Mouse (Mus musculus) heart, postnatal 0 days (tissue): Measurements from ENCODE around the gene Amotl2. TPM values are rescaled to one million over a fixed set of nuclear protein-coding genes. Genes with fewer than 3 reads are reported as not detected.

Source experiments
- ATAC-seq: fragments of 200-750 bp; cut with Nextera tagmentation; 2 replicates; pipeline ENCODE4 v1.8.0; 2017; ENCODE audit warnings: low read depth, moderate number of reproducible peaks, moderate library complexity; ENCODE audit not compliant: insufficient read depth
- DNase-seq: peaks from one replicate; pipeline ENCODE4 v3.0.0-alpha.2; 2016; ENCODE audit warnings: low spot score
- H3K27ac ChIP-seq: fragments of 300-500 bp; sonication (generic); 2 replicates; pipeline ENCODE4 v1.5.1; 2014; ENCODE audit warnings: low read depth, mild to moderate bottlenecking
- H3K27me3 ChIP-seq: fragments of 300-500 bp; sonication (generic); 2 replicates; pipeline ENCODE4 v1.6.1; 2014; ENCODE audit warnings: low read length, mixed read lengths; ENCODE audit not compliant: control insufficient read depth, insufficient read depth
- H3K36me3 ChIP-seq: fragments of 300-500 bp; sonication (generic); replicated peaks from 2 replicates; pipeline ENCODE4 v1.6.1; 2014; ENCODE audit warnings: low read length, mixed read lengths; ENCODE audit not compliant: control insufficient read depth, insufficient read depth
- H3K4me1 ChIP-seq: fragments of 300-500 bp; sonication (generic); 2 replicates; pipeline ENCODE4 v1.6.1; 2014; ENCODE audit warnings: antibody characterized with exemption; ENCODE audit not compliant: control insufficient read depth, insufficient read depth
- H3K4me2 ChIP-seq: fragments of 300-500 bp; sonication (generic); 2 replicates; pipeline ENCODE4 v1.6.1; 2014; ENCODE audit warnings: low read depth, mild to moderate bottlenecking, low read length, moderate library complexity
- H3K4me3 ChIP-seq: fragments of 300-500 bp; sonication (generic); 2 replicates; pipeline ENCODE4 v1.5.1; 2014; ENCODE audit warnings: low read depth, low read length
- H3K9ac ChIP-seq: fragments of 300-500 bp; sonication (generic); replicated peaks from 2 replicates; pipeline ENCODE4 v1.6.1; 2014; ENCODE audit warnings: low read depth, low read length, mixed read lengths
- H3K9me3 ChIP-seq: fragments of 300-500 bp; sonication (generic); replicated peaks from 2 replicates; pipeline ENCODE4 v1.6.1; 2016; ENCODE audit warnings: low read length; ENCODE audit not compliant: control insufficient read depth
- CTCF ChIP-seq: IDR thresholded peaks from 2 replicates; pipeline ENCODE4 v1.5.1; 2016; ENCODE audit warnings: antibody characterized with exemption, control low read depth, low read depth
- EP300 ChIP-seq: IDR thresholded peaks from 2 replicates; pipeline ENCODE4 v1.6.1; 2016; ENCODE audit warnings: antibody characterized with exemption, low read depth
- WGBS: fragments of 180-500 bp; shearing (Covaris S2); extraction: QIAGEN DNeasy Blood & Tissue Kit; methylation state at CpG from one replicate; pipeline ENCODE4 v1.1.7; 2014; 5-methylcytosine and 5-hydroxymethylcytosine counted together
- polyA plus RNA-seq: library from polyadenylated mRNA; unstranded; fragments of >200 nt; fragmentation: Nextera tagmentation; extraction: Ambion mirVana; gene quantifications from 2 replicates; pipeline ENCODE4 v1.2.1, GENCODE M21; 2015
- total RNA-seq: library from RNA; depleted of rRNA; stranded (reverse); fragments of >200 nt; gene quantifications from 2 replicates; pipeline ENCODE4 v1.2.3, GENCODE M21; 2014; ENCODE audit warnings: low replicate concordance

The Amotl2 gene
- total and polyA plus RNA-seq, 2 experiments from 2014 or later = 25.3 to 115 TPM

GRCm38 (mm10) chr9:102731044-102731471 is 14.6 kb downstream of the Amotl2 start:
- TF ChIP-seq CTCF (no peak), EP300 (no peak)
- Histone ChIP-seq H3K27me3 (no peaks in the 10 kb centered on the region), H3K4me1 (peaks cover 27% of the 10 kb centered on the region), H3K4me2 (no peak overlapping the region), H3K27ac (peak overlapping the region; percentile 44; the same call in 1 of the 2 replicates), H3K36me3 (peaks cover 74% of the 10 kb centered on the region), H3K9ac (no peak overlapping the region), H3K9me3 (no peaks in the 10 kb centered on the region), H3K4me3 (no peak overlapping the region)
- no peak for DNase-seq
- 56% methylated on average over 7 of the region's 7 CpGs for WGBS
- ATAC-seq = no peak

- peak overlapping the region; percentile 44 for H3K27ac ChIP-seq
- H3K36me3 ChIP-seq = peaks cover 73% of the 10 kb centered on the region
- peaks cover 23% of the 10 kb centered on the region for H3K4me1 ChIP-seq
- 68% methylated on average over 10 of the region's 10 CpGs for WGBS
- DNase-seq = no peak
- no peak for ATAC-seq
- TF ChIP-seq CTCF = no peak
- TF ChIP-seq EP300 = no peak
- H3K9ac ChIP-seq = no peak overlapping the region
- no peak overlapping the region for H3K4me2 ChIP-seq
- no peaks in the 10 kb centered on the region for H3K27me3 ChIP-seq
- no peaks in the 10 kb centered on the region for H3K9me3 ChIP-seq
- no peak overlapping the region for H3K4me3 ChIP-seq
Observed at GRCm38 (mm10) chr9:102731574-102732175, 15.2 kb downstream of the Amotl2 start.

- ATAC-seq (no peak), DNase-seq (no peak)
- no peaks in the 10 kb centered on the region for H3K9me3 ChIP-seq
- no peak overlapping the region for H3K4me3 ChIP-seq
- TF ChIP-seq CTCF = no peak
- TF ChIP-seq EP300 = no peak
- H3K9ac ChIP-seq = no peak overlapping the region
- no peaks in the 10 kb centered on the region for H3K27me3 ChIP-seq
- 61% methylated on average over 5 of the region's 5 CpGs for WGBS
- H3K27ac ChIP-seq = peak overlapping the region; percentile 2; the same call in 1 of the 2 replicates
- peaks cover 16% of the 10 kb centered on the region; the same call in 1 of the 2 replicates for H3K4me1 ChIP-seq
- H3K36me3 ChIP-seq = peaks cover 66% of the 10 kb centered on the region
- no peak overlapping the region for H3K4me2 ChIP-seq
Observed at GRCm38 (mm10) chr9:102732326-102732865, 15.9 kb downstream of the Amotl2 start.

- no peaks in the 10 kb centered on the region for H3K27me3 ChIP-seq
- H3K9me3 ChIP-seq = no peaks in the 10 kb centered on the region
- DNase-seq (no peak), ATAC-seq (no peak)
- WGBS = 72% methylated on average over 5 of the region's 5 CpGs
- no peak overlapping the region for H3K9ac ChIP-seq
- H3K4me1 ChIP-seq = peaks cover 7% of the 10 kb centered on the region; the same call in 1 of the 2 replicates
- no peak overlapping the region for H3K27ac ChIP-seq
- no peak overlapping the region for H3K4me3 ChIP-seq
- H3K4me2 ChIP-seq = no peak overlapping the region
- TF ChIP-seq CTCF (no peak), EP300 (no peak)
- peaks cover 55% of the 10 kb centered on the region for H3K36me3 ChIP-seq
Observed at GRCm38 (mm10) chr9:102733459-102733858, 17.0 kb downstream of the Amotl2 start.

GRCm38 (mm10) chr9:102733999-102734738 is 17.7 kb downstream of the Amotl2 start:
- Histone ChIP-seq H3K4me1 (peaks cover 6% of the 10 kb centered on the region; the same call in 1 of the 2 replicates), H3K4me3 (no peak overlapping the region), H3K4me2 (no peak overlapping the region), H3K9me3 (no peaks in the 10 kb centered on the region), H3K36me3 (peaks cover 48% of the 10 kb centered on the region), H3K27ac (0 out of 2 replicates have a peak overlapping the region, but pooled peaks have one; percentile 12), H3K27me3 (no peaks in the 10 kb centered on the region), H3K9ac (no peak overlapping the region)
- ATAC-seq (no peak), DNase-seq (no peak)
- WGBS = 68% methylated on average over 9 of the region's 9 CpGs
- TF ChIP-seq CTCF = no peak
- TF ChIP-seq EP300 = no peak
